Mouse (Mus musculus) bone marrow, adult 2 months (tissue): Measurements from ENCODE around the gene Rgs12.

ENCODE experiments used
- CTCF ChIP-seq: fragments of 200-500 bp; IDR thresholded peaks from 2 replicates; pipeline ENCODE4 v1.5.1; 2011; ENCODE audit warnings: low read length, control low read depth; ENCODE audit not compliant: control insufficient read depth, insufficient read depth
- POLR2A ChIP-seq: fragments of 200-500 bp; IDR thresholded peaks from 2 replicates; pipeline ENCODE4 v1.6.1; 2011; ENCODE audit warnings: low read depth, mild to moderate bottlenecking, control low read depth, low read length, borderline replicate concordance; ENCODE audit not compliant: control insufficient read depth

- TF ChIP-seq CTCF (no peak), POLR2A (no peak)
Observed at GRCm38 (mm10) chr5:35009163-35009562, 59.9 kb downstream of the Rgs12 start.
